Mouse (Mus musculus): ENCODE measurements around the gene Nadsyn1.

Gene Nadsyn1

DNA sequence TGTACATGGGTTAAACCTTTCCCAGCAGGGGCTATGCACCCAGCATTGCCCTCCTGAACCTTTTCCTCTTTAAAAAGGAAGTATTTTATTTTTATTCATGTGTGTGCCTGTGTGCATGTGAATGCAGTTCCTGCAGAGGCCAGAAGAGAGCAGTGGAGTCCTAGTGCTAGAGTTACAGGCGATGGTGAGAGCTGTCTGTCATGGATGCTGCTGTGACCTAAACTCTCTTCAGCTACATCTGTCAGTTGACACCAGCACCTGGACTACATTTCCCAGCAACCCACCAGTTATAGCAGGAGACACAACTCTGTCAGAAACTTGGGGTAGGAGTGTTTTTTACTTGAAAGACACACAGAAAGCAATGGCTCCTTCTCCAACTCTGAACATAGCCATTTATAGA is 13.7 kb downstream of the Nadsyn1 start:
- in situ Hi-C loops (cut with MboI, MseI): no loop called here

DNA sequence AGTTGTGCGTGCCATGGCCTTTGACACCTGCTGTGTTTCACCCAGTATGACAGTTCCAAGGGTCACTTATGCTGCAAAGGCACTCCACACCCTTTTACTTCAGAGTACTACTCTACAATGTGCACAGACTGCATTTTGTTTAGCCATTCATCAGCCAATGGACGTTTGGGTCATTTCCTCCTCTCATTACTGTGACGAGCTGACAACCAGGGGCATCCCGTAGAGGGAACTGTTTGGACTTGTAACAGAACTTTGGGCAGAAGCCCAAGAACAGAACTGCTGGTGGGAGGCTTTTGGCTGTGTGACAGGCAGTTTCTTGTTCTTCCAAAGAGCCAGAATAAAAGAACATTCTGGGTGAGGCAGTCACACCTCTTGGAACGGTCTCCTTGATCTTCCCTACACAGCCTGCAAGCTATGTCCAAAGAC is 17.4 kb downstream of the Nadsyn1 start:
- in situ Hi-C loops (cut with MboI, MseI): no loop called here

DNA sequence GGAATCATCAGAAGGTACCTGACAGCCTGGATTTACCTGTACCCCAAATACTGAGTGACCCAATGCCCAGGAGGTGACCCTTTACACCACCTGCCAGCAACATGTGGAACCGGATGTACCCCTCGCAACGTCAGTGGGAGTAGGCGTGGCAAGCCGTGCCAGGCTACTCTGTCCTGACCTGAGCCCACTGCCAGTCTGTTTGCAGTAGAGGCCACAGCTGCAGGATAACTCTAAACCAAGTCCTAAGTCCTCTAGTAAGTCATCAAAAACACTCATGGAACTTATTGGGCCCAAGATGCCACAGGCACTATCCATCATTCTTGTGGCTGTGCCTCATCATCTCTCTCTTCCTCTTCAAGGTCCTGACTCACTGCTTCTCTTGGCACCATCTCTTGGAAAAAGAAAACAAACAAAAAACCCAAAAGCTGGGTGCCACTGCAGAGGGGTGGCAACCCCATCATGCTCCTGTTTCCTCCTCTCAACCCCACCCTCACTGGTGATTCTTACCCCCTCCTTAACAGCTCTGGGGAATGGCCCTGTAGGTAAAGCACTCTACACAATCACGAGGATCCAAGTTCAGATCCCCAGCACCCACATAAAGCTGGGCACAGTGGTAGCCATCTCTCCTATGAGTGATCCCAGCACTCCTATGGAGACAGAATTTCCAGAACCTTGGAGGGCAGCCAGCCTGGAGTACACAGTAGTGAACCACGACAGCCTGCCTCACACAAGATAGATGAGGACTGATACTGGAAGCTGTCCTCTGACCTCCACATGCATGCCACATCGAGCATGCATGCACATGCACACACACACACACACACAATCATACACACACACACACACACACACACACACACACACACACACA is 21.2 kb downstream of the Nadsyn1 start:
- in situ Hi-C loops (cut with MboI, MseI): no loop called here

- in situ Hi-C loops (cut with MboI, MseI): no loop called here
Measured at GRCm38 (mm10) chr7:143800770-143801169, 21.9 kb downstream of the Nadsyn1 start.

DNA sequence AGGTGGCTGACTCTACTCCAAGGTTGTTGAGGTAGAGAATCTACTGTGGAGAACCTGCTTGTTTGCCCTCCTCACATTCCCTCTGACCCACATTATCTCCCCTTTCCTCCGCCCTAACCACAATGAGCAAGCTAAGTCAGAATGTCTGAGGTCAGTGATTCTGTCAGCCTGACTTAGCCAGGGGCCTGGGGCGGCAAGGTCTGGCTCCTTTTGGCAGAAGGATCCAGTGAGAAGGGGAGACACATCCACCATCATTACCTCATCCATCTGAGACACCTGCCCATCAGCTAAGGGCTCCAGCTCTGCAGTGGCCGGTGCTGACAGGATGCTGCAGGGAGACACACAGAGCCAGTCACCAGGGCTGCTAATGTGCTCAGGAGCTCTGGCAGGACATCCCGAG is 23.9 kb downstream of the Nadsyn1 start:
- in situ Hi-C loops (cut with MboI, MseI): loop anchor here in 1 of 2 experiments (5.0 kb wide), 1 partner anchor 284 kb away; no protein-coding TSS in a partner anchor

DNA sequence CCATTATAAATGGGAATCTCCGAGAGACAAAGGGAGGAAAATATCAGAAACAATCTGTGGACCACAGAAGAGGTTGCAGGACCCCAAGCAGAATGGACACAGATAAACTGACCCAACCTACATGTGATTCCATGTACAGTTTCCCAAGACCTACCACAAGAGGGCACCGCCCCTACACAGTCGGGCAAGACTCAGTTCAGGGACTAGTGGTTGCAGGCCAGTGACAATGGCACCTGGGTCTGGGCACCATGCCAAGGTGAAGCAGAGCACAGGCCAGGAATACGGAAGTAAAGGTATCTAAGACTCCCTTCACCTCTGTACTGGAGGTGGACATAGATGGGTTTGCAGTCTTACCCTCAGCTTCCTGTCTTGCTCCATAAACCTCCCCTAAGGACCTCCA is 29.5 kb downstream of the Nadsyn1 start:
- in situ Hi-C loops (cut with MboI, MseI): no loop called here

DNA sequence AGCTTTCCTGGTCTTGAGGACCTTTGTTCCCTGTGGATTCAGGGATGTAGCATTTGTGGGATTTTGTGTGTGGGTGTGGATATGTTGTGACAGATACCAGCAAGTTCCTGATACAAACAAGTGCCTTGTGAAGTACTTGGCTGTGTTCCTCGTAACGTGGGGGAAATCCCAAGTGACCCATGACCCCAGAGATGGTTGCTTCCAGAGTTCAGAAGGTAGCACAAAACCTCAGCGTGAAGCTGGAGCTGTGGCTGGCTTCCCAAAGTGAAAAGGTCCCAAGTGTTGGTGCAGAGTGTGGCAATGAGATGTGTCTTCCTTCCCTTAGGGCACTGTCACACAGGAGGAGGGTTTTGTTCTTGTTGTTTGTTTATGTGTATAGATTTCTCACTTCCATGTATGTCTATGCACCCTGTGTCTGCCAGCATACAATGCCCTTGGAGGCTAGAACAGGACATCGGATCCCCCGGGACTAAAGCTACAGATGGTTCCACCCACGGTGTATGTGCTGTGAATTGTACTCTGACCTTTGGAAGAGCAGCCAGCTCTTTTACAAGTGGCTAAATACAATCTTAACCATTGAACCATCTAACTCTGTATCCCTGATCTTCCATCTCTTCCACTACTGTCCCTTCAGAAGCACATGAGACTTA is 30.2 kb downstream of the Nadsyn1 start:
- in situ Hi-C loops (cut with MboI, MseI): no loop called here

- in situ Hi-C loops (cut with MboI, MseI): no loop called here
Measured at GRCm38 (mm10) chr7:143783996-143784829, 38.4 kb downstream of the Nadsyn1 start, which contains the start of gene Mrgpre. TSS of gene Mrgpre (minus strand) at chr7:143784500.

- in situ Hi-C loops (cut with MboI, MseI): no loop called here
Measured at GRCm38 (mm10) chr7:143783378-143783995, 39.2 kb downstream of the Nadsyn1 start.

DNA sequence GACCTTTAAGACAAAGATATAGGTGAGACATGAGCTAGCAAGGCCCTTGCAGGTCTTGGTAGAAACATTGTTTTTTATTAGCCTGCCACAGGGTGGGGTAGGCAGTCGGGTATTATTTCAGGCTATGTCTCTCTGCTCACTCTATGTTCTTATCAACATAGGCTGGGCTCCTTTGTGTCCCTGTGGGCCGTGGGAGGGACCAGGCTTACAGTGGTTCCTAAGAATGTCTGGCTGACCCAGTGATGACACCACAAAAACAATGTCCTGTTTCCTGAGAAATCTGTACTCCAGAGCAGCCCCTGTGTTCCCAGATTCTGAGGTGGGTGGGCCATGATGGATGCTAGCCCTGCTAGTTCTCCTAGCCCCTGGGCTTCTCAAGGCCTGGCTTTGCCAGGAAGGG is 45.3 kb downstream of the Nadsyn1 start:
- in situ Hi-C loops (cut with MboI, MseI): no loop called here

DNA sequence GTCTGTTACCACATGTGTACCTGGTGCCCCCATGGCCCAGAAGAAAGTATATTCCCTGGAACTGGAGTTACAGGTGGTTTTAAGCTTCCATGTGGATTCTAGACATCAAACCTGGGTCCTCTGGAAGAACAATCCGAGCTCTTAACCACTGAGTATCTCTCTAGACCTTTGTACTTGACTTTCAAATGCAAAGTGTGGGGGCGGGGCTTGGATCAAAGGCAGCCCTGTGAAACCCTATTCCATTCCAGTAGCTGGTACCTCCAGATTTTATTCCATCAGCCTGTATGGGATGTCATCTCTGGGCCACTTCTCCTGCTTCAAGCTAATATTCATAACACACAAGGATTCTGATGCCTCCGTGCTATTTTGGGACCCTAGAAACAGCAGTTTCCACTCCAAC is 46.5 kb downstream of the Nadsyn1 start:
- in situ Hi-C loops (cut with MboI, MseI): no loop called here

DNA sequence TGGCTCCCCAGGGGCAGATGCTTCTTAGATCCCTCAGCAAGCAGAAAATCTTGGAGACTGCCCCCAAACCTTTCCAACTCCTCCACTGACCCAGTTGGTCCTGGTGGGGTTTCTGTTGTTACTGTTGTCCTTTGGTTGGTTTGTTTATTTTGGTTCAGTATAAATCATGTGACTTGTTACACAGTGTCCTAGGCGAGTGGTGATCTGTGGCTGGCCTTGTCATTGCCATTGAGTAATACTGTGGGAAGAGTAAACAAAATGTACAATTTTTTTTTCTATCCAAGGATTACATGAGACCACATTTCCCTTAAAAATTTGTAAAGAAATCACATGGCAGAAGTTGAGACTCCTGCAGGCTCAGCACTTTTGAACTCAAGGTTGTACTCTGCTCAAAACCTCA is 53.2 kb downstream of the Nadsyn1 start:
- in situ Hi-C loops (cut with MboI, MseI): no loop called here

DNA sequence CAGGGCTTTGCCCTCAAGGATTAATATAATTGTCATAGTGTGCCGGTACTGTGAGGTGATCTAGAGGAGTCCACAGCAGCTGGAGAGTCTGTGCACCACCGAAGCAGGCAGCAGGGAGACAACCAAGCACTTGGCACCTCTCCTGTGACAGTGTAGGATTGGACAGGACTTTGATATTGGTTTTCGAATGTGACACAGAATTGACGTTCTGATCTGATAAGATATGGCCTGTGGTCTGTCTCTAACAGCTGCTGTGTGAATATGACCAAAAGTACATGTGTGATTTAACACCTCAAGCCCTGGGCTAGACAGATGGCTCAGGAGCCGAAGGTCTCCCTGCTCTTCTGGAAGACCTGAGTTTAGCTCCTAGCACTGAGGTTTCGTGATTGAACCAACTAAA is 54.4 kb downstream of the Nadsyn1 start:
- in situ Hi-C loops (cut with MboI, MseI): no loop called here

GRCm38 (mm10) chr7:143766893-143767292 is 55.8 kb downstream of the Nadsyn1 start, which contains the start of gene Mrgprg:
TSS of gene Mrgprg (minus strand) at chr7:143766993.
- in situ Hi-C loops (cut with MboI, MseI): no loop called here

GRCm38 (mm10) chr7:143764876-143765530 is 57.6 kb downstream of the Nadsyn1 start:
- in situ Hi-C loops (cut with MboI, MseI): no loop called here

GRCm38 (mm10) chr7:143763794-143764193 is 58.9 kb downstream of the Nadsyn1 start:
- in situ Hi-C loops (cut with MboI, MseI): no loop called here

DNA sequence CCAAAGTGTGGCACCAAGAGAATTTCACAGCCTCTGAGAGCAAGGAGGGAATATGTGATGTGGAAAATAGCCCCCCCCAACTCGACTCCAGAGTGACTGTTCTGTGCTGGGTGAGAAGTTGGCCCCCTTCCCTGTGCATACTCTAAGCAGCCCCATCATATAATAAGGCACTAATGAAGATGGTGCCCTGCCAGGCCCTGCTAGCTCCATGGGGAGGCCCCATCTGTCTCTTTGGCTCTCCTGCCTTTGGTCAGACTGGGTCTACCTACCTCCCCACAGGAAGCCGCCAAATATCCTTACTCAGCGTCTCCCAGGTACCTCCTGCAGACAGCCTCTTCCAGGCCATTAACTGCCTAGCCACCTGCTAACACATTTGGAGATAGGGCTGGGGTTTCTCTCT is 63.7 kb downstream of the Nadsyn1 start:
- in situ Hi-C loops (cut with MboI, MseI): loop anchor here in 1 of 2 experiments (10.0 kb wide), 1 partner anchor 174 kb away; no protein-coding TSS in a partner anchor

- in situ Hi-C loops (cut with MboI, MseI): loop anchor here in 1 of 2 experiments (10.0 kb wide), 1 partner anchor 173 kb away; no protein-coding TSS in a partner anchor
Measured at GRCm38 (mm10) chr7:143757696-143758095, 65.0 kb downstream of the Nadsyn1 start.

DNA sequence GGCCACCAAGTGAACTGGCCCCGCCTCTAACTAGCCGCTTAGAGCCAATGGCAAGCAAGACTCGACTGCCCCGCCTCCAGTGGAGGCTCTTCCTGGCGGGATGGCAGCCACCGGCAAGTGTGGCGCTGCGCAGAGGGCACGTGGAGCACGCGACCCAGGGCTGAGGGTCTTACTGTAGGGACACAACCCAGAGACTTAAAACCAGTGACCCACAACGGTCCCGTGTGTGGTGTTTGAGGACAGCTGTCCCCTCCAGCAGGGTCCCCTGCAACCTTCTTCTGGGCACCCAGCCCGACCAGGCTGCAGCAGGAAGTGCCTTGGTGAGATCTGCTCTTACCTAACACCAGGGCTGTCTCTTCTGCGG is 65.6 kb downstream of the Nadsyn1 start:
- in situ Hi-C loops (cut with MboI, MseI): loop anchor here in 1 of 2 experiments (10.0 kb wide), 1 partner anchor 172 kb away; no protein-coding TSS in a partner anchor
